Mouse (Mus musculus) T-cell, adult 2 months (primary cell): ENCODE results near the gene Mymx.

Experiments
- DNase-seq: peaks from one replicate; pipeline ENCODE4 v3.0.0; 2022; ENCODE audit warnings: low spot score

Mymx gene

GRCm38 (mm10) chr17:45610144-45610866 is 8.4 kb upstream of the Mymx start:
- no peak for DNase-seq

DNA sequence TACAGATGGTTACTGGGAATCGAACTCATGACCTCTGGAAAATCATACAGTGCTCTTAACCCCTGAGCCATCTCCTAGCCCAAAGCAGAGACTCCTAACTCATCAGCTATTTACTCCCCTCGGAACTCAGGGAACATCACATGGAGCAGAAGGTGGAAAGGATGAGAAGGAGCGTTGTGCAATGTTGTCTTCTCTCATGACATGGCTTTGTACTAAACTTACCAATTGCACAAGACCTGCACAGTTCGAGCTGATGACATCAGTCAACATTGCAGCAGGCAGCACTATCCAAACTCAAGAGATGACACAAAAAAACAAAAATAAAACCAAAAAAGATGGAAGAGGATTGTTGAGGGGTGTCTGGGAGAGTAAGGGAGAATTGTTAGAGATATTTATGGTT is 6.5 kb upstream of the Mymx start:
- no peak for DNase-seq

GRCm38 (mm10) chr17:45606992-45607879 is 5.3 kb upstream of the Mymx start:
- no peak for DNase-seq

- DNase-seq: no peak
Measured at GRCm38 (mm10) chr17:45602984-45603383, 1.1 kb upstream of the Mymx start.

GRCm38 (mm10) chr17:45601325-45601724 is 577 bp downstream of the Mymx start:
- DNase-seq: no peak

- no peak for DNase-seq
Measured at GRCm38 (mm10) chr17:45600267-45600666, 1.6 kb downstream of the Mymx start.

GRCm38 (mm10) chr17:45599446-45600242 is 2.3 kb downstream of the Mymx start, which contains the start of gene Slc29a1:
Slc29a1 (minus strand) TSS chr17:45599606.
- no peak for DNase-seq

- no peak for DNase-seq
Measured at GRCm38 (mm10) chr17:45598891-45599290, 3.0 kb downstream of the Mymx start.

GRCm38 (mm10) chr17:45598376-45598775 is 3.5 kb downstream of the Mymx start:
- no peak for DNase-seq

GRCm38 (mm10) chr17:45597787-45598186 is 4.1 kb downstream of the Mymx start:
- no peak for DNase-seq

DNA sequence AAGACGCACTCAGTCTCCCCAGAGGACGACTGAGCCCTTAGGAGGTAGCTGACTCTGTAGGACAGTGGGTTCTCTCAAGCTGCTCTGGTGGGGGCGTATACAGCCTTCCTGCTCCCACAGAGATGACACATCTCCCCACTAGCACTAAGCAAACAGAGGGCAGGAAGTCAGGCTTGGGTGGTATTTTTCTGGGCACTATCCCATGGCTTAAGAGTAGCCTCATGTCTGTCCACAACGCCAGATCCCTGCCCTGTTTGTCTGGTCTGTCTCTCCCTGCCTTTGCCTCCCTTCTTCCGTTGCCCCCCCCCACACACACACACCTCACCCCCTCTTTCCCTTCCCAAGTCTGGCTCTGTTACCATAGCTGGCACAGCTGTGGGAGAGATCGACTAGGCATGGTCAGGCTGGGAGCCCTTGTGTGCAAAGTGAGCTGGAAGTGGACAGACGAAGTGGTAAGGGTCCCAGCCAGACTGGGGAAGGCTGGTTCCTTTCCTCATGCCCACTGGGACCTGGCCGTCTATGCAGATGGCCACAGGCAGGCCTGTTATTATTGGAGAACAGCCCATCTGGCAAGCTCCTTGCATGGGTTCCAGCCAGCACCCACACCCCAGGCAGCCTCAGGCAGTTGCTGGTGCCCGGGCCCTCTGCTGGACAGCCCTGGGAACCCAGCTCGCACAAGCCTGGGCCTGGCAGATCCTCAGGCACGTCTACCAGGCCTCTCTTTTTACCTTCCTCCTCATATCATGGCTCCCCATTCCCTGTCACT is 5.1 kb downstream of the Mymx start:
- peak; percentile 49 for DNase-seq

GRCm38 (mm10) chr17:45595736-45596390 is 6.0 kb downstream of the Mymx start:
- no peak for DNase-seq

DNA sequence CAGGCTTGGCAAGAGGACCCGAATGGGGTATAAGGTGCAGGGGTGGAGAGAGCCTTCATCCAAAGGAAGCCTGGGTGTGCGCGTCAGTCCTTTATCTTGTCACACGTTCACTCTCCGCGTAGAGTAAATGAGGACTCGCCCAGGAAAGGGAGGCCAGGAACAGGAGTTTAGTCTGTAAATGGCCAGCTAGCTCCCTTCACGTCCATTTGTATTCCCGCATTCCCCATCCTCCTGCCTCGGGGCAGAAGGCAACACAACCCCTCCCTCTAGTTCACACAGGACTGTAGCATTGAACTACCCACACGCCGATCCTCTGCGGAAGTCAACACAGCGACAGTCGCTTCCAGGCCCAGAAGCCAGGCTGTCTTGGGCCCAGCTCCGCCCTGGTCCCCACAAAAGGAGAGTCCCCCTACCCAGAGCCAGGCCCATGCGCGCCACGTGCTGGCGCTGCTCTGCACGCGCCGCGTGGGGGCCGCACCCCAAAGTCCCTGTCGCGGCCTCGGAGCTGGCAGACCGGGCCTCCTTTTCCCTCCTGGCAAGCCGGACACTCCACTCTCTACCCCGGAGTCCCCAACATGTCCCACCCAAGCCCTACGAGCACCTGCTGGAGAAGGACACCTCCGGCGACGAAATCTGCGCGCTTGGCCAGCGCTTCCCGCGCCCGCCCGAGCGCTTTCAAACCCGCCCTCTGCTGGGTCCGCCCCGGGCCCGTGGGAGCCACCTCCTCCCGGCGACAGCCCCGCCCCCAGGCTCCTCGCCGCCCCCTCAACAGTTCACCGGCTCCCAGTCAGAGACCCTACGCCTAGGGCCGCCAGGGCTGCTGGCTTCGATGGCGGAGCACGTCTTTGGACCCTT is 6.8 kb downstream of the Mymx start:
- peak; percentile 71 for DNase-seq

GRCm38 (mm10) chr17:45594195-45594594 is 7.7 kb downstream of the Mymx start:
- no peak for DNase-seq

GRCm38 (mm10) chr17:45593479-45593878 is 8.4 kb downstream of the Mymx start:
- DNase-seq: no peak

DNA sequence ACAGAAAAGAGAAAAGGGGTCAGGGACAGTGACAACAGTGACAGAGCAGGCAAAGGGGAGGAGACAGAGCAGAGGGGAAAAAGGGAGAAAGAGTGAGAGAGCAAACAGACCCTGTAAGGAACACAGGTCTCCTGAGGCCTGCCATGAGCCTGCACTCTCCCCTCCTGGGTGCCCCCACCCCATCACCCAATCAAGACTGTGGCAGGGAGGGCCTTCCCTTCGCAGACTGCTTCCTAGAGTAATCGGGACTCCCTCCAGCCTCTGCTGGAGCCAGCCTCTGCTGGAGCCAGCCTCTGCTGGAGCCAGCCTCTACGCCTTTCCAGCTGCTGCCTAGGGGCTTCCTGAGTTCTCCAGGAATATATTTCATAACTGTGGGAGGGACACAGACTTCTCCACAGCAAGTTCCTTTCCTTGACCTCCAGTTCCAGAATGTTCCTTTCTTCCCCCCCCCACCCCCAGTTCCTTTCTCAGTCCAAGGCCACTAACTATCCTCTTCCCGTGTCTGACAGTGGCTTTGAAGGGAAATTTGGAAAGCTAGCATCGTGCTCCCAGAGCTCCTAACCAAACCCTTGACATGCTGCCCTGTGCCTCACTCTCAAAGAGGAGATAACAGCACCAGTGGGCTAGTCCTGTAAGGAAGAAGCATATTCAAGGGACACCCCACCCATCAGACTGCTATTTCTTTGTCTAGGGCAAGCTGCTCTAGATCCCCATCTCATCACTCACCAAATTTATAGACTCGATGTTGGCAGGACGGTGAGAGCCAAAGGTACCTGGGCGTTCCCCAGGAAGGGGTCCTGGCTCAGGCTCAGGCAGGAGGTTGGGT is 9.1 kb downstream of the Mymx start:
- DNase-seq: no peak

GRCm38 (mm10) chr17:45591701-45592605 is 9.9 kb downstream of the Mymx start:
- no peak for DNase-seq

- DNase-seq: no peak
Measured at GRCm38 (mm10) chr17:45590410-45590809, 11.5 kb downstream of the Mymx start.
